Mouse (Mus musculus) spleen, postnatal 10 days (tissue): Measurements from ENCODE around the gene Irx5.
A peak's percentile ranks its signal among the peaks of the same experiment; 100 is the strongest.

Experiments used
- DNase-seq, 2 experiments: peaks; one replicate each; pipeline ENCODE4 v3.0.0; 2021 to 2022; ENCODE audit warnings: low spot score in 2 of 2

The Irx5 gene

GRCm38 (mm10) chr8:92360083-92360861 is 2.8 kb downstream of the Irx5 start:
- DNase-seq = no peak

GRCm38 (mm10) chr8:92361546-92362351 is 4.3 kb downstream of the Irx5 start:
- DNase-seq = no peak

DNA sequence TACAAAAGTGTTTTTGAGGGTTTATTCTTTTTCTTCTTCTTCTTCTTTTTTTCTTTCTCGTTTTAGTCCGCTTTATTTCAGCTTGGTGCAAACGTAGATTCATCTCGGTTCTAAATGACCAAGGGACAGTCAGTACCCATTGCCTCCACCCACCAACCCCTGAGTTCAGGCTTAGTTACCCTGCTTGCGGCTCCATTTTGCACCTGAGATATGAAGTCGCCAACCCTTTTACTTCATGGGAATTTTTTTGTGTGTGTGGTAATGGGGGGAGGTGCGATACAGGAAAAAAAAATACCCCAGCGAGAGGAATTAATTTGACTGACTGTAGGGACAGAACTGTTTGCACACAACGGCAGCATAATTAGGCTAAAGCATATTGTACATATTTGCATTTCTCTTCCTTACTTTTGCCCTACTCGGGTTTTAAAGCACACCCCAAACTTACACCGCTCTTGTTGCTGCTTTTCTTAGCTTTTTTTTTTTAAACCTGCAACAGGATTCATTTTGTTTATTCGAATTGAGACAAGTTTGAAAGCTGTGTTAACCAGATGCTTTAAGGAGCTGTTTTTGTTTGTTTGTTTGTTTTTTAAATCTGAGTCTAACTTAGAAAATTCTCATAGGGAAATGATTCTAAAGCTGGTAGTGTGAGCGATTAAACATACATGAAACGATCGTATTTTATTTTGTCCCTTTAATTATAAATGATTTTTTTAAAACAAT is 5.1 kb downstream of the Irx5 start:
- no peak for DNase-seq

- no peak for DNase-seq
These were observed 6.1 kb downstream of the Irx5 start for GRCm38 (mm10) chr8:92363217-92364147.

GRCm38 (mm10) chr8:92364148-92364775 is 6.8 kb downstream of the Irx5 start:
- DNase-seq = peak; percentile 24 to 73

GRCm38 (mm10) chr8:92364776-92365240 is 7.4 kb downstream of the Irx5 start:
- no peak for DNase-seq

DNA sequence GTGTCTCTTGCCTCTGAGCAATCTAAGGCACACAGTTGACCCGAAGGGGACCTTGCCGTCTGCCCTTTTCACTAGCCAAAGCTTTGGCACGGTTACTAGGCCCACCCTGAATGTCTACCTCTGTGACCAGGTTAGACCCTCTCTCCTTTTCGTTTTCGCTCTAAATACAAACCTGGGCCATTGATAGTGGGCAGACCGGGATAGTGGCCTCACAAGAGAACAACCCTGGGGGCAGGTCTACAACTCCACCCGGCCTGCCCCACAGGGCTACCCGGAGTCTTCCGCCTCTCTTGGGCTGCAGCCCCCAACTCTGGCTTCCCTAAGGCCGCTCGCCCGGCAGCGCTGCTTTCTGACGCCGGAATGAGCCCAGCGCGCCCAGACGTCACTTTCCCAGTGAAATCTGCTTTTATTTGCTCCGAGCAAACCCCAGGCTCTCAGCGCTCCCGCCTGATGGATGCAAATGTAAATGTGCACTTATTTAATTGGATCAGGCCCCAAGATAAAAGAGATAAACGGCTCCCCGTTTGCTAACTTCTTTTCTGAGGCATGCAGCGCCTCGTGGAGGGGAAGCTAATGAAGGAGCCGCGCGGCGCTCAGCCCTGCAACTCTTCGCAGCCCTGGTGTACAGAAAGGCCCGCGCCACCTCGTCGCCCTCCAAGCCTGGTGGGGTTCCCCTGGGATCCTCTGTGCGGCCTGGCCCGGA is 8.0 kb downstream of the Irx5 start:
- DNase-seq = no peak

DNA sequence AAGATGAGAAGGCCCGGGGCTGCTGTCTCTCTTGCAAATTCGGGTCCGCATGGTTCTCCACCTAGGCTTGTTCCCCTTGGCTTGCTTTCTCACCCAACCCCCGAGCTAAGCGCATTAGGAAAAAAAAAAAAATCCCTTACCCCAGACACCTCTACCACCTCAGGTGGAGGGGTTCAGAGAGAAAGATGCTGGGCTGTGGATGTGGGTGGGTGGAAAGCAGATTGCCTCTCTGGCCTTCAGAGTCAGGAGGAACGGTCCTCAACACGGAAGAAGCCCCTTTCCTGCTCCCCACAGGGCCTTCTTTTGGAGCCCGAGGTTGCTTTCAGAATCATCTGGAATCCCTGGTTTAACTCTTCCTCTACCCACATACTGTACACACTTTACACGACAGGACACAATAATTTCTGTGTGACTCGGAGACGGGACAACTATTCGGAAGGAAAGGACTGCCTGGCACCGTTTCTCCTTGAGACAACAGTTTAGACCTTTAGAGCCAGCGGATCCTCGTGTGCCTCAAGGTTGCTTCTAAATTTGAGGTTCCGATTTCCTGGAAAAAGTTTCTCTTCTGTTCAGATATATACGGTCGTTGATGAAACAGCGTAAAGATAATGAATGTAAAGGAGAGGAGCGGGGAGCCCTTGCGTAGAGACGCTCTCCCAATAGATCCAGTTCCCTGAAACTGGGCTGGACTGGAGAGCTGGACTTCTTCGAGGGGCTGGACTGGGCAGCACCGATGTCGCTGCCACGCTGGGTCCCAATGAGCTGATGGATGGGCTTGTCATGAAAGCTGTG is 8.7 kb downstream of the Irx5 start:
- DNase-seq = no peak

DNA sequence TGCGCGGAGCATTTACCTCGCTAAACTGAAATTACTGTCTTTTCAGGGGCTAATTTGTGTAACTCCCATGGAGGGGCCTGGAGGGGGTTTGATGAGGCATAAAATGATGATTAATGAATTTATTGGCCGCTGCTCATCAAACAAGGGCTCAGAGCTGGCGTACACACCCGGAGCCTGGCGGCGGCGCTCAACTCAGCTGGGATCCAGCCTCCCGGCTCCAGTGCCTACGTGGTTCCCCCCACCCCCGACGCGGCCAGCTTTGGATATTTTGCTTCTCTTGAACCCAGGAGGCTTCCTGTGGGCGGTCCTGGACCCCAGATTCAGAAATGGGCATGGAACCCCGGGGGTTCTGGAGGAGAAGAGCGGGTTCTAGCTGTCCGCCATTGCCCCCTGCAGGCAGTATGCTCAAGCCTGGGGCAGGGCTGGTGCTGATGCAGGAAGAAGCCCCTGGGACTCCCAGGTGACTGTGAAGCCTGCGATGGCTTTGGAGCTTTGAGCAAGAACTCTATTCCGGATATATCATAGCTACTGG is 9.4 kb downstream of the Irx5 start:
- peak in 1 of 2 experiments; percentile 48 for DNase-seq

- no peak for DNase-seq
These were observed 22.1 kb downstream of the Irx5 start for GRCm38 (mm10) chr8:92379524-92379923.

- DNase-seq = no peak
These were observed 23.1 kb downstream of the Irx5 start for GRCm38 (mm10) chr8:92380571-92380970.

- no peak for DNase-seq
These were observed 30.5 kb downstream of the Irx5 start for GRCm38 (mm10) chr8:92387893-92388292.

DNA sequence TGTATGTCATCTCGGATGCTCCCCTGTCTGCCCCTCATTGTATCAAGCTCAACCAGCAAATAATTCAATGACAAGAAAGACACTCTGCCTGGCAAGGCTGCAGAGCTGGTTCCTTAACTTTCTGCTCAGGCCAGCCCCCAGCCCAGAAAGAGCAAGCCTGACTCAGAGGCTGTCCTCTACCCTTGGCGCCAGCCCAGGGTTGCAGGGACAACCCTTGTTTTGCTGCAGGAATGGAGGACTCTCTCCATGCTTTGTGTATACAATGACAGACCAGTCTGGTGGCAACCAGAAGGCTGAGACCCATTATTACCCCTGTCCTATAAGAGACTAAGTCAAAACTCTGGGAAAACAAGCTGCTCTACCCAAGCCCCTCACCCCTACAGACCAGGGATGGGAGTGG is 46.8 kb downstream of the Irx5 start:
- no peak for DNase-seq

- no peak for DNase-seq
These were observed 50.7 kb downstream of the Irx5 start for GRCm38 (mm10) chr8:92408092-92408491.

- no peak for DNase-seq
These were observed 56.2 kb downstream of the Irx5 start for GRCm38 (mm10) chr8:92413583-92413982.

DNA sequence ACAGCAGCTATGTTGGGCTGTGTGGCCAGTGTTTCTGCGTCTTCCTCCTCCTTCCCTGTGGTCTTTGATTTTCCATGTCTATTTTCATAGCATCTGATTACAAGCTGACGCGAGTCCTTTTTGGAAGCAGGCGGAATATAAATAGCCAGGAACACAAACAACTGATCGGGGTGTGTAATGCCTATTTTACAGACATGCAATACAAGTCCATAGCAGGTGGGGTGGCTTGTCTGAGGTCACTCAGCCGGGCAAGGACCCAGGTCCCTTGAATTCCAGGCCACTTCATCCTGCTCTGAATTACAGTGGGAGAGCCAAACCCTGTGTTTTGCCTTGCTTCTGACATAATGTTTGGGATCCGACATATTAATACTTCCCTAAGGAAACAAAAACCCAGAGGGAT is 63.2 kb downstream of the Irx5 start:
- no peak for DNase-seq
